Mouse (Mus musculus) CD4-positive helper T cell, adult 2 months (primary cell): ENCODE data around the gene Hnrnpm.
"Not testable (repeated sequence)": the region's sequence is repeated elsewhere in the genome, so short reads cannot be mapped to it uniquely, and the experiment has no call there.

Experiments
- DNase-seq: peaks from one replicate; pipeline ENCODE4 v3.0.0-alpha.2; 2012; ENCODE audit warnings: low read depth, missing footprints, low spot score

Gene Hnrnpm

GRCm38 (mm10) chr17:33686760-33687159 is at the start of gene Hnrnpm:
TSS of gene Hnrnpm (minus strand) at chr17:33686860.
- DNase-seq, result no peak

- not testable (repeated sequence) for DNase-seq
Observed at GRCm38 (mm10) chr17:33733526-33733925, 46.9 kb upstream of the Hnrnpm start.

GRCm38 (mm10) chr17:33732556-33733083 is 46.0 kb upstream of the Hnrnpm start:
- DNase-seq, result not testable (repeated sequence)

DNA sequence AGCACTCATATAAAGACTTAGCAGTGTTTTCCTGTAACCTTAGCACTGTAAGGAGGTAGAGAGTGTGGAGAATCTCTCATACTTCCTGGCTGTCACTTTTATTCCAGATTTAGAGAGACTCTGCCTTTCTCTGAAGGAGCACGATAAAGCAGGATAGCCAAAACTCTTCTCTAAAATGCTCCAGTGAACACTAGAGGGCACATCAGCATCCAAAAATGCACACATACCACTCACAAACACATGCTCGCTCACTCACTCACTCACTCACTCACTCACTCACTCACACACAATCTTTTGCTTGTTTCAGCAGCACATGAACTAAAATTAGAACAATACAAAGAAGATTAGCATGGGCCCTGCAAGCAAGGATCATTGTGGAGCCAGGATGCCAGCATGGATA is 42.6 kb upstream of the Hnrnpm start:
- DNase-seq, result peak; percentile 23

GRCm38 (mm10) chr17:33728396-33728795 is 41.7 kb upstream of the Hnrnpm start:
- no peak for DNase-seq

DNA sequence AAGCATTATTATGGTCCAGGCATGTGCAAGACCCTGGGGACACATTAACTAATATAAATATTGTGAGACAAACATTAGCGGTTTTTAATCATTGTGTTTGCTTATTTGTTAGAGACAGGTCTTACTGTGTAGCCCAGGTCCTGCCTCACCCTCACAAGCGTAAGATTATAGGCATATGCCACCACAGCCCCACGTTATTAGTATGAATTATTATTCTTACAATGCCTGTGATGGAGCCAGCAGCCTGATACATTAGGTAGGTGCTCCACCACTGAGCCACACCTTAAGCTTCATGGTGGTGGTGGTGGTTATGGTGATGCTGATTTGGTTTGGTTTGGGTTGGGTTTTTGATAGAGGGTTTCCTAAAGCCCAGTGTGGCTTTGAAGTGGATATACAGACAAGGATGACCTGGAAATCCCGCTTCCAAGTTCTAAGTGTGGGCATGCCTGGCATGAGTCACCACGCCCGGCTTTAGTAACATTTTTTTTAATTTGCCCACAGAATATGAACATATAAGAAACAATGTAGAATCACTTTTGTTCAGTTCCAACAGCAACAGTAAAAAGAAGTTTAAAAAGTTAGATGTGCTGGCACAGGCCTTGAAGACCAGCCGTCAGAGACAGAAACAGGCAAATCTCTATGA is 33.2 kb upstream of the Hnrnpm start:
- DNase-seq, result no peak

DNA sequence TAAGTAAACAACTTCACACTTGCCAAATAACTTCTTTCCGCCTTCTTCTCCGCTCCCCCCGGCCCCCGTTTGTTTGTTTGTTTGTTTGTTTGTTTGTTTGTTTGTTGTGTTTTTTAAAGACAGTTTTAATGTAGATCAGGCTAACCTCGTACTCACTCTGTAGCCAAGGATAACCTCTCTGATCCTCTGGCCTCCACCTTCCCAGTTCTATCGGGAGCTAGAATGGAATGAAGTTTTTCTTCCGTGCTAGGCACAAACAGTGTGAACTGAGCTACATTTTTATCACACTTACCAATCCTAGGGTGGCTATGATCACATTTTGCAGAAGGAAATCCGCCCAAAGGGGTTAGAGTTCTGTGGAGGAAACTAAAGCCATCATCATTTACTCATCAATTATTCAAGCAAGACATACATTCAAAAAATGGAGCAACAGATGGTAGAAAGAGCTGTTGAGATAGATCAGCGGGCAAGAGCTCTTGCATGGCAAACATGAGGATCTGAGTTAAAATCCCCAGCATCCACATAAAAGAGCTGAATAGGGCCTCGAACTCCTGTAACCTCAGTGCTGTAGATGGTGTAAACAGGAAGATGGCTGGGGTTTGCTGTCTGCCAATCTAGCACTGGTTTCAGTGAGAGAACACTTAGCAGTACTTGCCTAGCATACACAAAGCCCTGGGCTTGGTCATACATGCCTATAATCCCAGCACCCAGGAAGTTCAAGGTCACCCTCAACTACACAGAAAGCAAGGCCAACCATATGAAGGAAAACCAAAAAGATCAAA is 32.5 kb upstream of the Hnrnpm start:
- peak; percentile 8 for DNase-seq

- peak; percentile 96 for DNase-seq
Observed at GRCm38 (mm10) chr17:33718384-33718881, 31.8 kb upstream of the Hnrnpm start, which contains the start of gene March2. TSS of gene March2 (minus strand) at chr17:33718670.

DNA sequence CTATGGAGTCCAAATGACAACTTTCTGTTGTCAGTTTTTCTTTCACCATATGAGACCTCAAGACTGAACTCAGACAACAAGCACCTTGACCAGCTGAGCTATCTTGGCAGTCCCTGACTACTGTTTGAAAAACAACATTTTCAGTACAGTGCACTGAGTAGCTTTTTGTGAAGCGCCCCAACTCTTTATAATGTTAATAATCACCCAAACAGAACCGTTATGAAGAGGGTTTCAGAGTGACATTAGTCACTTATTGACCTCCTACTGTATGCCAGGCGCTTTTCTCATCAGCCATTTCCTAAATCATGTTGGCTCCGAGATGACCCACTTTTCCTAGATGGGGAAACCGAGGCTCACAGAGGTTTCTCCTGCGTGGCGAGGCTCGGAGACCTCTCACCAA is 31.3 kb upstream of the Hnrnpm start:
- peak; percentile 7 for DNase-seq

- DNase-seq, result no peak
Observed at GRCm38 (mm10) chr17:33717246-33717645, 30.6 kb upstream of the Hnrnpm start.

DNA sequence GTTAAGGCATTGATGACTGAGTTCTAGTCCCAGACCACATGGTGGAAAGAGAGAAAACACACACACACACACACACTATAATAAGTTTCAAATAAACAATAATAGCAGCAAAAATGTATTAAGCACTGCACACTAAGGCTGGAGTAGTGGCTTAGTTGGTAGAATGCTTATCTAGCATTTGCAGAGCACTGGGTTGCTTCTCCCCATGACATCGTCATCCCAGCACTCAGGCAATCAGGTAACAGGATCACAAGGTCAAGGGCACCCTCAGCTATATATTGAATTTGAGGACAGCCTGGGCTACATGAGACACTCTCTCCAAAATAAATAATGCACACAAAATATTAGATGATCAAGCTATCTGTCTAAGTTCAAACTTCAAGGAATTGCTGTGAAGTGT is 28.1 kb upstream of the Hnrnpm start:
- DNase-seq, result no peak

DNA sequence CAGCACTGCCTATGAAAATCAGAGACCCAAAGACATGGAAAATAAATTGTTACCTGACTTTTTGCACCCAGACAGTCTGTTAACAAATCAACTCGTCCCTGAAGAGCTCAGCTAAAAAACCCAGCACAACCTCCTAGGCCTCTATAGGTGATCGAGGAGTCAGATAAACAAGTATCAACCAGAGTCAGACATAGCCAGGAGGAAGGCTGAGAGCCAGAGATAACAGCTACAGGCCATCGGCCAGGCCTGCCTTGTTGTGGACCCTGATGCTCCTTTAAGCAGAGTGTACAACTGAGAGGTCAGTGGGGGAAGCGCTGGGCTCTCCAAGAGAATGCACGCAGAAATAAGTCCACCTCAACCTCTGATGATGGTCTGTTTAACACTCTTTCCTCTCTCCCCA is 26.6 kb upstream of the Hnrnpm start:
- no peak for DNase-seq

DNA sequence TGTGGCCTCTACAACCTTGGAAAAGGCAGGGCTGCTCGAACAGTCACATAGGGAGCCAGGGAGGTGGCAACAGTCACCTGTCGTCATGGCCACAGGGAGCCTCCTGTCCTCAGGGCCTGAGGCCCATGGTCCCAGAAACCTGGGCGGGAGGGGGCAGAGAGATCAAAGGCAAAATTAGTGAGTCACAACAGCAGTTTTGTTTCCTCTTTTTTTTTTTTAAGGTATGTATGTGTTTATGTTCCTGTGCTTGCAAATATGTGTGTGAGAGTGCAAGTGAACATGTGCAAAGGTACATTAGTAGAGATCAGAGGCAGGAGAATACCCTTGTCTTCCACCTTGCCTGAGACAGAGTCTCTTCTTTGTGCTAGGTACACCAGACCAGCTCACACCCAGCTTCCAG is 23.2 kb upstream of the Hnrnpm start:
- DNase-seq, result no peak

GRCm38 (mm10) chr17:33703091-33703490 is 16.4 kb upstream of the Hnrnpm start:
- no peak for DNase-seq

- no peak for DNase-seq
Observed at GRCm38 (mm10) chr17:33702178-33702577, 15.5 kb upstream of the Hnrnpm start.

- DNase-seq, result no peak
Observed at GRCm38 (mm10) chr17:33695471-33695870, 8.8 kb upstream of the Hnrnpm start.

- peak; percentile 98 for DNase-seq
Observed at GRCm38 (mm10) chr17:33685249-33685653, 1.4 kb downstream of the Hnrnpm start.

GRCm38 (mm10) chr17:33684671-33685231 is 1.9 kb downstream of the Hnrnpm start:
- peak; percentile 88 for DNase-seq

GRCm38 (mm10) chr17:33681767-33682166 is 4.9 kb downstream of the Hnrnpm start:
- DNase-seq, result no peak

- DNase-seq, result peak; percentile 21
Observed at GRCm38 (mm10) chr17:33678771-33679170, 7.9 kb downstream of the Hnrnpm start.

GRCm38 (mm10) chr17:33676086-33676485 is 10.6 kb downstream of the Hnrnpm start:
- DNase-seq, result no peak

- peak; percentile 11 for DNase-seq
Observed at GRCm38 (mm10) chr17:33675452-33675851, 11.2 kb downstream of the Hnrnpm start.
